Mouse (Mus musculus): Measurements from ENCODE around the gene Myod1. TPM values are rescaled to one million over a fixed set of nuclear protein-coding genes. Genes with fewer than 3 reads are reported as not detected.

Myod1 gene
- polyA plus RNA-seq, 1 experiment from 2014 or later: not detected

DNA sequence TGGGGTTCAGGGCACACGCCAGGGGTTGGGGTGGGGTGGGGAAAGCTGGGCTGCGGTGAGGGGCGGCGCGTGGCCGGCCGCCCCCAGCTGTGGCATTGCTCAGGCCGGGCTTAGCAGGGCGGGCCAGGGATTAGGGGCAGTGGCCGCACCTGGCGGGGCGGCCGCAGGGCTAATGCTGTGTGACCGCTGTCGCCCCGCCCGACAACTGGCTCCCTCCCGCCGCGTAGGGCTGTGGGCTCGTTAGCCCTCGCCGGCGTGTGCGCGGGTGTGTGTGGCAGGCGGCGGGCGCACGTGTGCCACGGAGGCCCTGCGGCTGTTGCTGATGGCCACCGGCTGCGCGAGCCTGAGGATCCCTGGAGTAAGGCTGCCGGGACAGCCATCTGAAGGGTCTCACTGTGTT, 27.5 kb upstream of the Myod1 start:
- WGBS: 6% methylated on average over 33 of the region's 36 CpGs
- no peaks in the 10 kb centered on the region for H3K9me3 ChIP-seq (ENCODE audit: control insufficient read depth, low read length)
- ATAC-seq (ENCODE audit: insufficient number of reproducible peaks, insufficient read depth, low FRiP score, low read depth): no peak
- no peaks in the 10 kb centered on the region for H3K36me3 ChIP-seq (ENCODE audit: control insufficient read depth, insufficient read depth, low read length)
- peaks cover 44% of the 10 kb centered on the region for H3K27me3 ChIP-seq (ENCODE audit: control insufficient read depth, insufficient read depth, low read length)
- no peak overlapping the region for H3K27ac ChIP-seq (replicated peaks in 1 of 2; ENCODE audit: control insufficient read depth in 1 of 2, insufficient read depth in 1 of 2, low read depth in 2 of 2, low read length in 2 of 2)
- no peak overlapping the region for H3K9ac ChIP-seq (ENCODE audit: low read length)
- H3K4me2 ChIP-seq (ENCODE audit: low read length): no peak overlapping the region
- H3K4me3 ChIP-seq (ENCODE audit: control insufficient read depth in 1 of 2, insufficient read depth in 1 of 2, low read depth in 1 of 2, low read length in 2 of 2): no peak overlapping the region
- no peaks in the 10 kb centered on the region for H3K4me1 ChIP-seq (ENCODE audit: control insufficient read depth in 2 of 2, insufficient read depth in 2 of 2, low read length in 2 of 2)

DNA sequence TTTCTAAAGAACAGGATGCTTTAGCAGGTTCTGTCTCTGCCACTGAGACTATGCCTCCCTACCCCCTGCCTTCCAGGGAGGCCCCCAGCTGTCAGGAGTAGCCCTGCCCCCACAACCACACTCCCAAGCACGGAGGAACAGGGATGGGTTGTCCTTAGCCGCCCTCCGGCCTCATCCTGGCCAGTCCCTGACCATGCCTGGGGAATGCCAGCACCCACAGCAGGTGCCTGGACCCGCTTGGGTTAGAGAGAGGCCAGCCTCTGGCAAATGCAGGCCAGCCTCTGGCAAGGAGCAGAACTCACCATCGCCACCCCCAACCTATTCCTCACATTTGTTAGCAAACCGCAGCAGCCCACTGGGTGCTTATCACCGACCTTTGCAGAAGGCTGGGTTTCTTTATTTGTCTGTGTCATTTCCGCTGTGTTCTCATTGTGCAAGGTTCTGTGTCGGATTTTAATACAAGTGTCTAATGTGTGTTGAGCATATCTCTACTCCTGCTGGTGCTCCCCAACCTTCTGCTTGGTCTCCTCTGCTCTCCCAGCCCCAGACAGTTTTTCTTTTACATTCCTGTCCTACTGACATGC, 26.1 kb upstream of the Myod1 start:
- no peaks in the 10 kb centered on the region for H3K9me3 ChIP-seq (ENCODE audit: control insufficient read depth, low read length)
- H3K4me2 ChIP-seq (ENCODE audit: low read length): no peak overlapping the region
- no peak for ATAC-seq (ENCODE audit: insufficient number of reproducible peaks, insufficient read depth, low FRiP score, low read depth)
- WGBS: 42% methylated on average over 9 of the region's 9 CpGs
- H3K27me3 ChIP-seq (ENCODE audit: control insufficient read depth, insufficient read depth, low read length): peaks cover 44% of the 10 kb centered on the region
- H3K4me1 ChIP-seq (ENCODE audit: control insufficient read depth in 2 of 2, insufficient read depth in 2 of 2, low read length in 2 of 2): no peaks in the 10 kb centered on the region
- H3K4me3 ChIP-seq (ENCODE audit: control insufficient read depth in 1 of 2, insufficient read depth in 1 of 2, low read depth in 1 of 2, low read length in 2 of 2): no peak overlapping the region
- no peaks in the 10 kb centered on the region for H3K36me3 ChIP-seq (ENCODE audit: control insufficient read depth, insufficient read depth, low read length)
- H3K27ac ChIP-seq (replicated peaks in 1 of 2; ENCODE audit: control insufficient read depth in 1 of 2, insufficient read depth in 1 of 2, low read depth in 2 of 2, low read length in 2 of 2): no peak overlapping the region
- no peak overlapping the region for H3K9ac ChIP-seq (ENCODE audit: low read length)

DNA sequence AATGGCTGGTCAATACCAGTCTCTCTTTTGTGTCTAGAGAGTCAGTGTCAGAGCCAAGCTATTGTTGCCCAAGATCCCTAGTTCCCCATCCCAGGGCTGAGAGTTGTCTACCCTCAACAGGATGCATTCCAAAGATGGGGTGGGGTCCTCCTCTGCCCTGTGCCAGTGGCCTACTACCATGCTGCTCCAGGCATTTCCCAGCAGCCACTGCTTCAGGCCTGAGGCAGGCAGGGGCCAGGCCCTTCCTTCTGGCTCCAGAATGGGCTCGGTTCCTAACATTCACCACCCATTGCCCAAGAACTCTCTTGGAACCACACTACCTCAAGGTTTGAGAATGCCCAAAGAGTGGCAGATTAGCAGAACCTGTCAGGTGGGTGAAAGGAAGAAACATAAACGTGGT, 23.5 kb upstream of the Myod1 start:
- Histone ChIP-seq H3K4me3 (ENCODE audit: control insufficient read depth in 1 of 2, insufficient read depth in 1 of 2, low read depth in 1 of 2, low read length in 2 of 2) (no peak overlapping the region), H3K9ac (ENCODE audit: low read length) (no peak overlapping the region), H3K27me3 (ENCODE audit: control insufficient read depth, insufficient read depth, low read length) (peaks cover 33% of the 10 kb centered on the region), H3K4me2 (ENCODE audit: low read length) (no peak overlapping the region), H3K9me3 (ENCODE audit: control insufficient read depth, low read length) (no peaks in the 10 kb centered on the region), H3K36me3 (ENCODE audit: control insufficient read depth, insufficient read depth, low read length) (no peaks in the 10 kb centered on the region), H3K4me1 (ENCODE audit: control insufficient read depth in 2 of 2, insufficient read depth in 2 of 2, low read length in 2 of 2) (no peaks in the 10 kb centered on the region), H3K27ac (replicated peaks in 1 of 2; ENCODE audit: control insufficient read depth in 1 of 2, insufficient read depth in 1 of 2, low read depth in 2 of 2, low read length in 2 of 2) (no peak overlapping the region)
- no peak for ATAC-seq (ENCODE audit: insufficient number of reproducible peaks, insufficient read depth, low FRiP score, low read depth)
- 63% methylated on average over 2 of the region's 2 CpGs for WGBS

DNA sequence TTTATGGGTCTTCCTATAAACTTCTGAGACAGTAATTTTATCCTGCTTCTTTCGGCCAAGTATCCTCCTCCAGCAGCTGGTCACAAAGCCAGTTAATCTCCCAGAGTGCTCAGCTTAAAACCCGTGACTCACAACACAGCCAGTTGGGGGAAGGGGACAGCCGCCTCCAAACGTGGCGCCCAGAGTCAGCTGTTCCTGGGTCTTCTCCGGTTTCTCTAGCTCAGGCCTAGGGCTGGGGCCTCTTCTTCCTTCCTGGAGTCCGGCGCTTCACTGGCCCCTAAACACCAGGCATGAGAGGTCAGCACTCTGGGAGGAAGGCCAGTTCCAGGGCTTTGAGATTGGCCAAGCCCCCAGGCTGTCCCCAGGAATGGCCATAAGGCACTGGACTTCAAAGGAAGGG, 23.1 kb upstream of the Myod1 start:
- H3K27me3 ChIP-seq (ENCODE audit: control insufficient read depth, insufficient read depth, low read length): peaks cover 28% of the 10 kb centered on the region
- H3K27ac ChIP-seq (replicated peaks in 1 of 2; ENCODE audit: control insufficient read depth in 1 of 2, insufficient read depth in 1 of 2, low read depth in 2 of 2, low read length in 2 of 2): no peak overlapping the region
- no peak overlapping the region for H3K4me3 ChIP-seq (ENCODE audit: control insufficient read depth in 1 of 2, insufficient read depth in 1 of 2, low read depth in 1 of 2, low read length in 2 of 2)
- H3K36me3 ChIP-seq (ENCODE audit: control insufficient read depth, insufficient read depth, low read length): no peaks in the 10 kb centered on the region
- no peaks in the 10 kb centered on the region for H3K9me3 ChIP-seq (ENCODE audit: control insufficient read depth, low read length)
- H3K4me2 ChIP-seq (ENCODE audit: low read length): no peak overlapping the region
- H3K9ac ChIP-seq (ENCODE audit: low read length): no peak overlapping the region
- H3K4me1 ChIP-seq (ENCODE audit: control insufficient read depth in 2 of 2, insufficient read depth in 2 of 2, low read length in 2 of 2): no peaks in the 10 kb centered on the region
- ATAC-seq (ENCODE audit: insufficient number of reproducible peaks, insufficient read depth, low FRiP score, low read depth): no peak
- 53% methylated on average over 8 of the region's 8 CpGs for WGBS

DNA sequence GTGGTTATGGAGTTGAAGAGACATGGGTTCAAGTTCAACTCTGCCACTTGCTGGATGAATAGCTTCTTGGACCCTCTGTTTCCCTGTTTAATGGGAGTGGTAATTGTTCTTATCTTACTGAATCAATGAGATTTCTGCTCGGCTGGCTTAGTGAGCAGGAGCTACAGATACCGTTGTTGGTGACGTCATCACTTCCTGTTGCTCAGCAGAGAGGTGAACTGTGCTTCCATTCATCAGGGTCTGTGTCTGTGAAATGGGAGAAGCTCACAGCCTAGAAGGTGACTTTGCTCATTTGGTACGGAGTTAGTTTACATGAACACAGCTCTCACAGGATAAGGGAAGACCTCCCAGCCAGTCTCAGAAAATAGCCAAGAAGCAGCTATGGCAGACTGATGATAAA, 22.4 kb upstream of the Myod1 start:
- Histone ChIP-seq H3K4me3 (ENCODE audit: control insufficient read depth in 1 of 2, insufficient read depth in 1 of 2, low read depth in 1 of 2, low read length in 2 of 2) (no peak overlapping the region), H3K4me1 (ENCODE audit: control insufficient read depth in 2 of 2, insufficient read depth in 2 of 2, low read length in 2 of 2) (no peaks in the 10 kb centered on the region), H3K27ac (replicated peaks in 1 of 2; ENCODE audit: control insufficient read depth in 1 of 2, insufficient read depth in 1 of 2, low read depth in 2 of 2, low read length in 2 of 2) (no peak overlapping the region), H3K9me3 (ENCODE audit: control insufficient read depth, low read length) (no peaks in the 10 kb centered on the region), H3K9ac (ENCODE audit: low read length) (no peak overlapping the region), H3K4me2 (ENCODE audit: low read length) (no peak overlapping the region), H3K36me3 (ENCODE audit: control insufficient read depth, insufficient read depth, low read length) (no peaks in the 10 kb centered on the region), H3K27me3 (ENCODE audit: control insufficient read depth, insufficient read depth, low read length) (peaks cover 22% of the 10 kb centered on the region)
- 51% methylated on average over 4 of the region's 4 CpGs for WGBS
- no peak for ATAC-seq (ENCODE audit: insufficient number of reproducible peaks, insufficient read depth, low FRiP score, low read depth)

DNA sequence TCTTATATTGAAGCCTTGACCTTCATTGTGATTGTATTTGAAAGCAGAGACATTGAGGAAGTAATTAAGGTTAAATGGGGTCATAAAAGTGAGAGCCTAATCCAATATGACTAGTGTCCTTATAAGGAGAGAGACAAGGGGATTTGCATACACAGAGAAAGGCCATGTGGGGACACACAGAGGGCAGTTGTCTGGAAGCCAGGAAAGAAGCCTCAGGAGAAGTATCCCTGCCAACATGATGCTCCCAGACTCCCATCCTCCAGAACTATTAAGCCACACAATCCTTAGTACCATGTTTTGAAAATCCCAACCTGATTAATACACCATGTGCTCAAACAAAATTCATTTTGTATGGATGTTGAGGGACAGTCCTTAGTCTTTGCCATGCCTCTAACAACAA, 14.5 kb upstream of the Myod1 start:
- H3K36me3 ChIP-seq (ENCODE audit: control insufficient read depth, insufficient read depth, low read length): no peaks in the 10 kb centered on the region
- H3K4me2 ChIP-seq (ENCODE audit: low read length): no peak overlapping the region
- no peak overlapping the region for H3K4me3 ChIP-seq (ENCODE audit: control insufficient read depth in 1 of 2, insufficient read depth in 1 of 2, low read depth in 1 of 2, low read length in 2 of 2)
- H3K4me1 ChIP-seq (ENCODE audit: control insufficient read depth in 2 of 2, insufficient read depth in 2 of 2, low read length in 2 of 2): no peaks in the 10 kb centered on the region
- H3K9me3 ChIP-seq (ENCODE audit: control insufficient read depth, low read length): no peaks in the 10 kb centered on the region
- H3K27ac ChIP-seq (replicated peaks in 1 of 2; ENCODE audit: control insufficient read depth in 1 of 2, insufficient read depth in 1 of 2, low read depth in 2 of 2, low read length in 2 of 2): no peak overlapping the region
- peaks cover 10% of the 10 kb centered on the region; the same call in 1 of the 2 replicates for H3K27me3 ChIP-seq (ENCODE audit: control insufficient read depth, insufficient read depth, low read length)
- no peak for ATAC-seq (ENCODE audit: insufficient number of reproducible peaks, insufficient read depth, low FRiP score, low read depth)
- H3K9ac ChIP-seq (ENCODE audit: low read length): no peak overlapping the region

DNA sequence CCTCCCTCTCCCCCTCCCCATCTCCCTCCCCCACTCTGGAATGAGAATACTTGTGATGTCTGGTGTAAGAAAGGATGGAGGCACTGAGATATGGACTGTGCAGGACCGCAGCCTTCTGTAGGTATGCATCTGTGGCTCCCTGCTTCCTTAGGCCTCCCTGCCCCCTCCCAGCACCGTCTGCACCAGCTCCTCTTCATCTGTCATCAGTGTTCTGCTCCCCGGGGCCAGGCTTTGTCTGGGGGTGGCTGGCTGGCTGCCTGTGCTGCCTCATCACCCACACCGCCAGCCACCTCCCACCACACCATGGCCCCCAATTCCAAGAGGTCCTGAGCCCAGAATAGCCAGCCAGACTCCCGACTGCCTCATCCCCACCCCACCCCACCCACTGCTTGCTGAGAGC, 12.1 kb upstream of the Myod1 start:
- Histone ChIP-seq H3K4me2 (ENCODE audit: low read length) (no peak overlapping the region), H3K4me1 (ENCODE audit: control insufficient read depth in 2 of 2, insufficient read depth in 2 of 2, low read length in 2 of 2) (no peaks in the 10 kb centered on the region), H3K27me3 (ENCODE audit: control insufficient read depth, insufficient read depth, low read length) (peaks cover 15% of the 10 kb centered on the region; the same call in 1 of the 2 replicates), H3K27ac (replicated peaks in 1 of 2; ENCODE audit: control insufficient read depth in 1 of 2, insufficient read depth in 1 of 2, low read depth in 2 of 2, low read length in 2 of 2) (no peak overlapping the region), H3K4me3 (ENCODE audit: control insufficient read depth in 1 of 2, insufficient read depth in 1 of 2, low read depth in 1 of 2, low read length in 2 of 2) (no peak overlapping the region), H3K36me3 (ENCODE audit: control insufficient read depth, insufficient read depth, low read length) (no peaks in the 10 kb centered on the region), H3K9me3 (ENCODE audit: control insufficient read depth, low read length) (no peaks in the 10 kb centered on the region), H3K9ac (ENCODE audit: low read length) (no peak overlapping the region)
- no peak for ATAC-seq (ENCODE audit: insufficient number of reproducible peaks, insufficient read depth, low FRiP score, low read depth)
- 27% methylated on average over 4 of the region's 5 CpGs for WGBS

DNA sequence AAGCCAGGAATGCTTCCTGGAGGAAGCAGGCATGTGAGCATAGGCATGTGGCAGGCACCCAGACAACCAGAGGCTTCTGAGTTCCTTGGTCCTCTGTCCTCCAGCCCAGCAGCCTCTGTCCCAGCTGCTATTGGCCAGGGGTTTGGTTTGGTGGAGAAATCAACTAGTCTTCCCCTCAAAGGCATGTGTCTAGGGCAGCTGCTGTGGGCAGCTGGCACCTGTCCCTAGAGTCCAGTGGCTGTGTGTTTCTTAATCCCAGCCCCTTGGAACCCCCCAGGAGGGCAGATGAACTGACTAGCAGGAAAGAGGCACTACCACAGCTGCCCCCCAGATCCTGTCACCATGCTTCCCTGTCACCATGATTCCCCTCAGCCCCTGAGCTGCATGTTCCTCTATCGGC, 10.5 kb upstream of the Myod1 start:
- no peak overlapping the region for H3K4me3 ChIP-seq (ENCODE audit: control insufficient read depth in 1 of 2, insufficient read depth in 1 of 2, low read depth in 1 of 2, low read length in 2 of 2)
- peaks cover 19% of the 10 kb centered on the region; the same call in 1 of the 2 replicates for H3K27me3 ChIP-seq (ENCODE audit: control insufficient read depth, insufficient read depth, low read length)
- no peaks in the 10 kb centered on the region for H3K9me3 ChIP-seq (ENCODE audit: control insufficient read depth, low read length)
- no peak overlapping the region for H3K9ac ChIP-seq (ENCODE audit: low read length)
- H3K27ac ChIP-seq (replicated peaks in 1 of 2; ENCODE audit: control insufficient read depth in 1 of 2, insufficient read depth in 1 of 2, low read depth in 2 of 2, low read length in 2 of 2): no peak overlapping the region
- no peaks in the 10 kb centered on the region for H3K36me3 ChIP-seq (ENCODE audit: control insufficient read depth, insufficient read depth, low read length)
- no peak overlapping the region for H3K4me2 ChIP-seq (ENCODE audit: low read length)
- no peaks in the 10 kb centered on the region for H3K4me1 ChIP-seq (ENCODE audit: control insufficient read depth in 2 of 2, insufficient read depth in 2 of 2, low read length in 2 of 2)
- 85% methylated on average over 1 of the region's 1 CpGs for WGBS
- no peak for ATAC-seq (ENCODE audit: insufficient number of reproducible peaks, insufficient read depth, low FRiP score, low read depth)

All from heart, embryonic 14.5 days (tissue).